Mouse (Mus musculus) heart, embryonic 14.5 days (tissue): Measurements from ENCODE around the gene Naa11. TPM values are rescaled to one million over a fixed set of nuclear protein-coding genes. Genes with fewer than 3 reads are reported as not detected.

ENCODE experiments used
- ATAC-seq: fragments of 200-750 bp; cut with Nextera tagmentation; 2 replicates; pipeline ENCODE4 v1.8.0; 2017; ENCODE audit warnings: low read depth, moderate TSS enrichment; ENCODE audit not compliant: insufficient number of reproducible peaks, insufficient read depth, low FRiP score
- H3K27ac ChIP-seq, 2 experiments: fragments of 200-500 bp in 1 of 2; fragments of 300-500 bp in 1 of 2; sonication (generic) in 1 of 2; replicated peaks in 1 of 2; 2 replicates each; pipeline ENCODE4 v1.5.1; 2012 to 2014; ENCODE audit warnings: low read depth in 2 of 2, low read length in 2 of 2, control low read depth in 1 of 2, mild to moderate bottlenecking in 1 of 2, mixed read lengths in 1 of 2; ENCODE audit not compliant: control insufficient read depth in 1 of 2, insufficient read depth in 1 of 2
- H3K27me3 ChIP-seq: fragments of 300-500 bp; sonication (generic); 2 replicates; pipeline ENCODE4 v1.6.1; 2014; ENCODE audit warnings: mild to moderate bottlenecking, low read length, control low read depth; ENCODE audit not compliant: control insufficient read depth, insufficient read depth
- H3K36me3 ChIP-seq: fragments of 300-500 bp; sonication (generic); 2 replicates; pipeline ENCODE4 v1.6.1; 2014; ENCODE audit warnings: mild to moderate bottlenecking, control low read depth, low read length, mixed read lengths; ENCODE audit not compliant: control insufficient read depth, insufficient read depth
- H3K4me1 ChIP-seq, 2 experiments: fragments of 200-500 bp in 1 of 2; fragments of 300-500 bp in 1 of 2; sonication (generic) in 1 of 2; 2 replicates each; pipeline ENCODE4 v1.6.1; 2012 to 2014; ENCODE audit warnings: low read length in 2 of 2, control low read depth in 1 of 2, mixed read lengths in 1 of 2; ENCODE audit not compliant: control insufficient read depth in 2 of 2, insufficient read depth in 2 of 2
- H3K4me2 ChIP-seq: fragments of 300-500 bp; sonication (generic); 2 replicates; pipeline ENCODE4 v1.6.1; 2014; ENCODE audit warnings: mild to moderate bottlenecking, low read length
- H3K4me3 ChIP-seq, 2 experiments: fragments of 200-500 bp in 1 of 2; fragments of 300-500 bp in 1 of 2; sonication (generic) in 1 of 2; 2 replicates each; pipeline ENCODE4 v1.5.1; 2012 to 2014; ENCODE audit warnings: low read length in 2 of 2, mild to moderate bottlenecking in 2 of 2, control low read depth in 1 of 2, low read depth in 1 of 2, moderate library complexity in 1 of 2; ENCODE audit not compliant: control insufficient read depth in 1 of 2, insufficient read depth in 1 of 2
- H3K9ac ChIP-seq: fragments of 300-500 bp; sonication (generic); 2 replicates; pipeline ENCODE4 v1.6.1; 2014; ENCODE audit warnings: mild to moderate bottlenecking, low read length
- H3K9me3 ChIP-seq: fragments of 300-500 bp; sonication (generic); 2 replicates; pipeline ENCODE4 v1.6.1; 2016; ENCODE audit warnings: low read length, control low read depth; ENCODE audit not compliant: control insufficient read depth
- WGBS: fragments of 180-500 bp; shearing (Covaris S2); extraction: QIAGEN DNeasy Blood & Tissue Kit; methylation state at CpG from one replicate; pipeline ENCODE4 v1.1.7; 2014; 5-methylcytosine and 5-hydroxymethylcytosine counted together
- polyA plus RNA-seq: library from polyadenylated mRNA; unstranded; fragments of >200 nt; fragmentation: Nextera tagmentation; extraction: Ambion mirVana; gene quantifications from 2 replicates; pipeline ENCODE4 v1.2.1, GENCODE M21; 2014

The Naa11 gene
- polyA plus RNA-seq, 1 experiment from 2014 or later: not detected

- H3K9ac ChIP-seq: no peak overlapping the region
- 83% methylated on average over 10 of the region's 10 CpGs for WGBS
- no peak overlapping the region for H3K4me3 ChIP-seq
- no peaks in the 10 kb centered on the region for H3K27me3 ChIP-seq
- no peaks in the 10 kb centered on the region for H3K36me3 ChIP-seq
- ATAC-seq: no peak
- H3K27ac ChIP-seq: no peak overlapping the region
- H3K4me2 ChIP-seq: no peak overlapping the region
- peaks cover 0 to 11% of the 10 kb centered on the region in 2 experiments; a peak in 2 of 4 replicates for H3K4me1 ChIP-seq
- no peaks in the 10 kb centered on the region for H3K9me3 ChIP-seq
These were observed 46.4 kb downstream of the Naa11 start for GRCm38 (mm10) chr5:97345732-97346253.

- Histone ChIP-seq H3K27ac (no peak overlapping the region), H3K27me3 (no peaks in the 10 kb centered on the region), H3K36me3 (no peaks in the 10 kb centered on the region), H3K4me3 (no peak overlapping the region), H3K4me2 (no peak overlapping the region), H3K9me3 (no peaks in the 10 kb centered on the region), H3K4me1 (peaks cover 0 to 11% of the 10 kb centered on the region in 2 experiments; a peak in 2 of 4 replicates), H3K9ac (no peak overlapping the region)
- ATAC-seq: no peak
These were observed 47.0 kb downstream of the Naa11 start for GRCm38 (mm10) chr5:97345129-97345528.

GRCm38 (mm10) chr5:97344144-97344543 is 48.0 kb downstream of the Naa11 start:
- Histone ChIP-seq H3K27ac (no peak overlapping the region), H3K4me1 (peaks cover 0 to 9% of the 10 kb centered on the region in 2 experiments; a peak in 2 of 4 replicates), H3K36me3 (no peaks in the 10 kb centered on the region), H3K9ac (no peak overlapping the region), H3K9me3 (no peaks in the 10 kb centered on the region), H3K4me3 (no peak overlapping the region), H3K4me2 (no peak overlapping the region), H3K27me3 (no peaks in the 10 kb centered on the region)
- ATAC-seq: no peak
- 86% methylated on average over 3 of the region's 3 CpGs for WGBS

- Histone ChIP-seq H3K9me3 (no peaks in the 10 kb centered on the region), H3K27me3 (no peaks in the 10 kb centered on the region)
- ATAC-seq: peak; percentile 56; the same call in 1 of the 2 replicates
These were observed 57.4 kb downstream of the Naa11 start for GRCm38 (mm10) chr5:97334794-97335193.

More at GRCm38 (mm10) chr5:97334794-97335193, 57.4 kb downstream of the Naa11 start:
- no peak overlapping the region for H3K27ac ChIP-seq
- H3K9ac ChIP-seq: no peak overlapping the region
- WGBS: 10% methylated on average over 3 of the region's 3 CpGs
- no peak overlapping the region for H3K4me2 ChIP-seq
- peaks cover 0 to 7% of the 10 kb centered on the region in 2 experiments; a peak in 2 of 4 replicates for H3K4me1 ChIP-seq
- H3K4me3 ChIP-seq: no peak overlapping the region
- H3K36me3 ChIP-seq: no peaks in the 10 kb centered on the region

Other genes with a start within 250 kb of the Naa11 start
- not detected in 2 replicates for gene Gk2, start 64.6 kb upstream of the Naa11 start, polyA plus RNA-seq